Mouse (Mus musculus): ENCODE measurements around the gene Slc7a7.

- TF ChIP-seq CTCF (IDR thresholded peaks at IDR 0.05; ENCODE audit: control insufficient read depth, insufficient read depth, insufficient replicate concordance, low read depth, low read length) (no peak), POLR2A (IDR thresholded peaks at IDR 0.05; ENCODE audit: control insufficient read depth, low read depth, low read length) (no peak)
Observed at GRCm38 (mm10) chr14:54398921-54399382, 18.6 kb downstream of the Slc7a7 start.

Data from testis, adult 2 months (tissue).